Mouse (Mus musculus) left cerebral cortex, adult 9 months (tissue): ENCODE data around the gene Galnt13.
A peak's percentile ranks its signal among the peaks of the same experiment; 100 is the strongest.
"Not testable (repeated sequence)": the region's sequence is repeated elsewhere in the genome, so short reads cannot be mapped to it uniquely, and the experiment has no call there.

Experiments used
- DNase-seq, 2 experiments: peaks; one replicate each; pipeline ENCODE4 v3.0.0; 2022; ENCODE audit warnings: low spot score in 2 of 2

The Galnt13 gene

GRCm38 (mm10) chr2:54915088-54915670 lies 479.1 kb downstream of the Galnt13 start:
- no peak for DNase-seq

- no peak for DNase-seq
Measured at GRCm38 (mm10) chr2:54936369-54936768, 500.3 kb downstream of the Galnt13 start.

GRCm38 (mm10) chr2:54937306-54937705 lies 501.2 kb downstream of the Galnt13 start:
- DNase-seq, result no peak

- DNase-seq, result no peak
Measured at GRCm38 (mm10) chr2:54938075-54938474, 502.0 kb downstream of the Galnt13 start.

- DNase-seq, result no peak
Measured at GRCm38 (mm10) chr2:54943386-54943785, 507.3 kb downstream of the Galnt13 start.

- no peak for DNase-seq
Measured at GRCm38 (mm10) chr2:54983839-54984238, 547.7 kb downstream of the Galnt13 start.

- DNase-seq, result not testable (repeated sequence)
Measured at GRCm38 (mm10) chr2:55022539-55022938, 586.4 kb downstream of the Galnt13 start.

GRCm38 (mm10) chr2:55034610-55035009 lies 598.5 kb downstream of the Galnt13 start:
- no peak for DNase-seq

- no peak for DNase-seq
Measured at GRCm38 (mm10) chr2:55065469-55066315, 629.6 kb downstream of the Galnt13 start.

GRCm38 (mm10) chr2:55085580-55085979 lies 649.5 kb downstream of the Galnt13 start:
- DNase-seq, result no peak

GRCm38 (mm10) chr2:55088034-55088433 lies 651.9 kb downstream of the Galnt13 start:
- no peak for DNase-seq

GRCm38 (mm10) chr2:55090332-55090731 lies 654.2 kb downstream of the Galnt13 start:
- DNase-seq, result peak in 1 of 2 experiments; percentile 45

GRCm38 (mm10) chr2:55091495-55091894 lies 655.4 kb downstream of the Galnt13 start:
- DNase-seq, result no peak

- DNase-seq, result no peak
Measured at GRCm38 (mm10) chr2:55099100-55099499, 663.0 kb downstream of the Galnt13 start.

- DNase-seq, result no peak
Measured at GRCm38 (mm10) chr2:55101279-55101678, 665.2 kb downstream of the Galnt13 start.

GRCm38 (mm10) chr2:55103521-55103920 lies 667.4 kb downstream of the Galnt13 start:
- no peak for DNase-seq

- DNase-seq, result no peak
Measured at GRCm38 (mm10) chr2:55107828-55108227, 671.7 kb downstream of the Galnt13 start.

- no peak for DNase-seq
Measured at GRCm38 (mm10) chr2:55153089-55153488, 717.0 kb downstream of the Galnt13 start.

GRCm38 (mm10) chr2:55164781-55165180 lies 728.7 kb downstream of the Galnt13 start:
- no peak for DNase-seq
